Mouse (Mus musculus): ENCODE measurements around the gene Uimc1. TPM values are rescaled to one million over a fixed set of nuclear protein-coding genes. Genes with fewer than 3 reads are reported as not detected.
"Not testable (repeated sequence)": the region's sequence is repeated elsewhere in the genome, so short reads cannot be mapped to it uniquely, and the experiment has no call there.

Gene Uimc1
- 100 to 1,000 TPM in 1 of 3 experiments, 10 to 100 TPM in 2; 67.9 to 101 (median 96.7) TPM for polyA plus RNA-seq (2017; shearing (Covaris generic))

DNA sequence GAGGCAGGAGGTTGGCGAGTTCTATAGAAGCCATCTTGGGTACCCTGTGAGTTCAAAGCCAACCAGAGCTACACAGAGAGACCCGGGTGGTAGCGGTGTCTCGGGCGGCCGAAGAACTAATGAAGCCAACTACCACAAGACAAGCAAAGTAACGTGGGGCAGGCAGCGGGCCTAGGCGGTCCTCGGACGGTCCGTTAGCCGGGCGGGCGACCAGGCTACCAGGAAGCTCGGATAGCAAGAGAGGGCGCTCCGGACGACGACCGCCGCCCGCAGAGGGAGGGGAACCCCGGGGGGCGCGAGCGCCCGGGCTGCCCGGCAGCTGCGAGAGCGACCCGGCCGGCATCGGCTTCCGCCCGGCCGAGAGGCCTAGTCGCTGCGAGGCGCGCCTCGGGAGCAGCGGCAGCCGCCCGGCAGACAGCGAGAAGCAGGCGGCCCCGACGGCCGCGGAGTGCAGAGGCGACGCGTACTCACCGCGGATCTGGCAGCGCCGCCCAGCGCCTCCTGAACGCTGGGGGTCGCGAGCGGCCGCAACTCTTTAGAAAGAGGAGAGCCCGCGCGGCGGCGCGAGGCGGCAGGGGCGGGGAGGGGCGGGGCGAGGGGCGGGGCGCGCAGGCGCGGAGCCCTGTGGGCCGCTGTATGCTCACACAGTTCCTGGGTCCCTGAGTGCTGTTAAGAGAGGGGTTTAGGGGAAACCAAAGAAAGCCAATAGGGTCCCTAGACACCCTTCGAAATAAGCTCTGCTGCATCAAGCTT is at the start of gene Uimc1:
Uimc1 (minus strand) TSS at position 575 of the 753 bp plus-strand sequence.
- ATAC-seq = peak; percentile 69

DNA sequence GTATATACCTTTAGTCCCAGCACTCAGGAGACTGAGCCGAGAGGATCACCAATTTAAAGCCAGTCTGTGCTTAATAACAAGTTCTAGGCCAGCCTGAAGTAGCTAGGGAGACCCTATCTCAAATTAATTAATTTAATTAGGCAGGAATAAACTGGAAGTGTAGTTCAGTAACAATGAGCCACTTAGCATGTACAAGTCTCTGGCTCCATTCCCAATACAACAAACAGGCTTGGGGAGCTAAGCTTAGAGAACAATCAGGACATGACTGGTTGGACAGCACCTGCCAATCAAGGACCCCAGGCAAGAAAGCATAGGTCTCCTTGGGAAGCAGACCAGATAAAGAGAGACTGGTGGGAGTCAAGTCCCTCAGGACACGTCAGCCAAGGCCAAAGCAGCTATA is 40.2 kb upstream of the Uimc1 start:
- no peak for ATAC-seq

DNA sequence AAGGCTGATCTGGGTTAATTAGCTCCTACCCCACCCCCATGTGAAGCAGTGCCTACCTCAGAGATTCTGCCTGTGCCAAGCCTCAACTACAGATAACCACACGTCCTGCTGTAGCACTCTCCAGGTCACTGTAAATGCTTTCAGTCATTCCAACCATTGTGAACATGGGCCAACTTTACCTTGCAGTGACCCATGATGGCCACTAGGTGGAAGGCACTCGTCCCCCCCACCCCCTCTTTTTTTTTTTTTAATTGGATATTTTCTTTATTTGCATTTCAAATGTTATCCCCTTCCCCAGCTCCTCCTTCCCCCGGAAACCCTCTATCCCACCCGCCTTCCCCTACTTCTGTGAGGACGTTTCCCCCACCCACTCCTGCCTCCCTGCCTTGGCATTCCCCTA is 35.3 kb upstream of the Uimc1 start:
- ATAC-seq = no peak

DNA sequence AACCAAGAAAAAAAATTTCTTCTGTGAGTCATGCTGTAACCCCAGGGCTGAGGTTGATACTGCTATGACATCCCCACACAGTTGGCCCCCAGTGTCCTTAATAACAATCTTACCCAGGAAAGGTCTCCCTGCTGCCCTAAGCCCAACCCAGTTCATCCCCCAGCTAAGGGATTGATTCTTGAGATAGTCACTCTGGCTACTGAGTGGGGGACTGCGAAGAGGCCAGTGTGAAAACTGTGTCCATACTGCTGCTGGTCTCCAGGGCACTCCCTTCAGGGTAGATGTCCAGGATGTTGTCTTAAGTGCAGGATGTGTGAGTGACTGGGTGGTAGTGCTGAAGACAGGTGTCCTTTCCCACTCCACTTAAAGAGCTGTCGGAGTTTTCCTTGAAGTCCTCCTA is 33.3 kb upstream of the Uimc1 start, which contains the start of gene Gm17617:
Gm17617 (minus strand) TSS at position 101 of the 400 bp plus-strand sequence.
- ATAC-seq = no peak

DNA sequence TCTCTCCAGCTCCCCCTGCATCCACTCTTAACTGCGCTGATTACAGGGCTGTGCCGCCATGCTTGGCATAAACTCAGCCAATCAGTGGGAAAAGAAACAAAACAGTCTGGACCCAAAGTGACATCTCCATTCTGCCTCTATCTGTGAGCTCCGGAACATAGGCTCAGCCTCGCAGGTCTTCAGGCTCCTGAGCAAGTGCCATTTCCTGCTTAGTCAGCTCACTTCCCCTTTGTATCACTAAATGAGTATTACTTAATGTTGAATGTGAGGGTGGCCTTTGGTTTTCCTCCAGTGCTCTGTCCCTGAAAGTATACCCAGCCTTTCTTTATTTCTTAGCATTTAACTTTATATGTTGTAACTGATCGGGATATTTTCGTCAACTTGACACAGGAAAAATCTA is 24.8 kb upstream of the Uimc1 start:
- ATAC-seq = no peak

DNA sequence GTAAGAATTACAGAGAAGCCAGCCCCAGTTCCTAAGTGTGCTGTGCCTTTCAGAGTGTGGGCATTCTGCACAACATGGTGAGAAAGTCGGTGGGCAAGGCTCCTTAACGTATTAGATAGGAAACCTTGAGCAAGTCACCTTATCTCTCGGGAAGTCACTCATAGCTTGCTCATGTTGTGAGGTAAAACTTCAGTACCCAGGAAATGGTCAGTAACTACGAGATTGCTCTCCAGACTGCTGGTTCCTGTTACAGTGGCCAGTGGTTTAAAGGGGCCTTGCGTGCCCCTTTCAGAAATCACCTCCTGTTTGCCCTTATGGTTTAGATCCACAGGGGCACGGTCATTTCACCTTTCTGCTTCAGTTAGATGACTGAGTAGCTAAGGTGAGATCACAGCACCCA is 14.3 kb upstream of the Uimc1 start:
- no peak for ATAC-seq

DNA sequence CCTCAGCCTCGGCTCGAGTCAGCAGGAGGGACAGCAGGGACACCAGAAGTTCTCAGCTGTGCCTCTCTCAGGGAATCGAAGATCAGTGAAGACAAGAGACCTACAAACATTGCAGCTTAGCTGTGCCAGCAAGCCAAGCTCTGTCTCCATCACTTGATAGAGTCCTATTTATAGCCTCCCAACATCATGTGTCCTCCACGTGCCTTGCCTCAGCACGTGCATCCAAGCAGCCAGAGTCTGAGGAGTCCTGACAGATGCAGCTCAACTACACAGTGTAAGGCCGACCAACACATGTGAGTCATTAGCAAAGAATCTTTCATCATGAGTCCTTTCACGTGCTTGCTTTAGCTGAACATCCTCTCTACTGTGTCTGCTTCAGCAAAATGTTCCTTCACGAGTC is 7.6 kb upstream of the Uimc1 start:
- ATAC-seq = no peak

DNA sequence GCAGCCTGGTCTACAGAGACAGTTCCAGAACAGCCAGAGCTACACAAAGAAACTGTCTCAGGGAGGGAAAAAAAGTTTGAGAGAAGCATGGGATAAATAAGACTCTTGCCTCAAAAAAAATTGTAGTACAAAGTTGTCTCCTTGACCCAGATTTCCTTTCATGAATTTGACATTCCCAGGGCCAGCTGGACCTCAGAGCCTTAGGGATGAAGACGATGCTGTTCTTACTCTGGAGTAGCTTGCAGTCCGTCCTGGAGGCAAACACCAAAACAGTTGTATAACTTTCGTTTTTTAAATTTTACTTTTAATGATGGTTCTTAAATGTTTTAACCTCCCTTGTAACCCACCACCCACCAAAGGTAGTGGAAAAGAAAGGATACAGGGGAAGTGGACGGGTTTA is 7.0 kb upstream of the Uimc1 start:
- no peak for ATAC-seq

DNA sequence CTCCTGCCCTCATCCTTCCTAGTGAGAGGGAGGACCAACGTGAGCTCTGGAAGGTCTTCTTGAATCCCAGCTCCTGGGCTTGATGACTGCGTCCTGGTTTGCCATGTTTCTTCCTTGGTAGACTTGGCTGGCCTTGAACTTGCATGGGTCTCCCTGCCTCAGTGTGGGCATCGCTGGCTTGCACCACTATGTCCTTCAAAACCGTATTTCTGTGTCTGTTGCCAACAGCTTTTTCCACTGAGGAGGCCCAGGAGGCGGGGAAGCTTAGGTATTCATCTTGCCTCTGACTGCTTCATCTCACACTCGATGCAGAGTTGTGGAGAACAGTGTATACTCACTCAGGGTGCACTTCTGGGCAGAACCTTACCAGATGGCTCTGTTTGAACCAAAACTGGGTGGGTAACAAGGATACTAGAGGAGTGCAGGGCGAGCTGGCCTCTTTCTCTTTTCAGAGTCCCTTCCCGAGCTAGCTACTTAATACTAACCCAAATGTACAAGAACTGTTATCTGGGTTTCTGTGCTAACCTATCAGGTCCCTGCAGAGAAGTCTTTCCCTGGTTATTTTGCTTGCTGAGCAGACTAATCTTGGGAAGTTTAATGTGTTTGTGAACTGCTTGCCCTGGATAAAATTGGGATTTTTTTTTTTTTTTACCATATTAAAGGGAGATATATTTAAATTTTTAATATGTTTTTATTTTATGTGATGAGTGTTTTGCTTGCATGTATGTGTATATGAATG is 6.0 kb upstream of the Uimc1 start:
- ATAC-seq = no peak

DNA sequence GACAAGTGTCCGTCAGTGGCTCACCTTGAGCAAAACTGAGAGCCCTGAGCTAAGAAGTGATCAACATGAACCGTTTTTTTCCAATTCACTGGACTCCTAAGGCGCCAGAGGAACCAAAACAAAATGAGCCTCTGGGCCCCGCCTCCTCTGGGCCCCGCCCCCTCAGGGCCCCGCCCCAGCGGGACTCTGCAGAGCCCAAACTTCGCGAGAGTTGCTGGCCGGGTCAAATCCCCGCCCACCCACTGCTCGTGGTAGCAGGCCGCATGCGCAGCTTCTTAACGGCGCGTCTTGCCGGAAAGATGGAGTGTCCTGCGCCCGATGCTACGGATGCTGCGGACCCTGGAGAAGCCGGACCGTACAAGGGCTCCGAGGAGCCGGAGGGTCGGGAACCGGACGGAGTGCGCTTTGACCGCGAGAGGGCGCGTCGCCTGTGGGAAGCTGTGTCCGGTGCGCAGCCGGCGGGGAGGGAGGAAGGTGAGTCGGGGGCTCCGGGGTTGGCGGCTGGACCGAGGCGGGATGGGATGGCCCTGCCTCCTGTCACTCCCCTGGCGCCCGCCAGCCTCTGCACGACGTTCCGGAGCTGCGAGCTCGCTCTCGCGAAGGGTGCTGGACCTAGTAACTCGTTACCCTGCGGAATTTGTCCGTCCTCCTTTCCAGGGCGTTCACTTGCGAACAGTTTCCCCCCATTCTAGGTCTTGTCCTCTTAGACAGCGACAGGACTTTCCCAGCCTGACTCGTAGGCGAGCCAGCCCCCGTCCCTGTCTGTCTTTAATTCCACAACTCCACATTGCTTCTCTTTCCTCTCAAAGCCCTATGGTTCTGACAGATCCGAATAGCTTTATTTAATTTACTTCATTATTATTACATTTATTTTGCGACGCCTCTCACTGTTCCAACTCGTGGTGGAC is 5.2 kb upstream of the Uimc1 start, which contains the start of gene Zfp346:
Zfp346 (plus strand) TSS at position 267 of the 908 bp plus-strand sequence.
- peak; percentile 90 for ATAC-seq

DNA sequence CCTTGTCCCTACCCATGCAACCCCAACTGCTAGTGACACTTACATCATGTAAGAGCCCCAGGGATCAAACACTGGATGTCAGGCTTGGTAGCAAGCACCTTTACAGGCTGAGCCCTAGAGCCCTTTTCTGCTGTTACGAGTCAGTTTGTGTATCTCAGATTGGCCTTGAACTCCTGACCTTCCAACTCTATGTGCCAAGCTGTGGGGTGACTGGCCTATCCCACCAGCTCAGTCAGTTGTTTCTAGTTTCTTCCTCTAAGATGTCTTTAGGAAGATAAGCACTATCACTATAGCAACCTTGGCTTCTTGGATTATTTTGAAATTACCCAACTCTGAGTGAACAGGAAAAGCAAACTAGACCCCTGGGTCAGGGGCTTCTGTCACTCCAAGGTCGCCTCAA is 3.3 kb upstream of the Uimc1 start:
- no peak for ATAC-seq

DNA sequence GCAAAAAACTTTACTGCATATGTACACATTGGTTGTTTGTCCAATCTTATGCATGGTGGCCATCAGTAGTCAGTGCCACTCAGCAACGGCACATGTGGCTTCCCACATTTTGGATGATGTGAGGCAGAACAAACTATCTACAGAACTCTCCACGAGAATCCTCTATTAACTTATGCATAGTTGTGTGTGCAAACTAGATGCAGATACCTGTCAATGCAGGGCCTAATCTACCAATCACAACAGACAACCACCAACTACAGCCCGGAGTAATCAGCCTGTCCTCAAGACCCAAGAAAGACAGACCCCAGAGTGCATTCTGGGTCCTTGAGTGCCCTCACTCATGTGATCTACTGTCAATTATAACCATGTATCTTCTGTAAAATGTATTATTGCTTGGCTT is 2.3 kb upstream of the Uimc1 start:
- no peak for ATAC-seq

DNA sequence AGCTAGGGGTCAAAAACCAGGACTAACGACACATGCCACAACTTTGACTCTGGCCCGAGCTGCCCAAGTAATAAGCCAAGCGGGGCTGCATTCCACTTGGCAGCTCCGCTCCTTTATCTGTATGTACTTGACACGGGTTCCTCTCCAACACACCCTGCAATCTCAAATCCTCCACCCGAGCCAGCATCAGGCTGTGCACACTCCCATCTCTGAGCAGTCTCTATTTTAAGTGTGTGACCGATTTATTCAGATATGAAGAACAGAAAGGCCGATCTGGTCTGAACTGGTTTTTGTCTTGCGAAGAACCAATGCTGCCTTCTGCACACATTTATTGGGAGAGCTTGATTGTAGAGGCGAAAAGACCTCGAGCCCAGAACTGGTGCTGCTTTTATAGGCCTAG is 1.5 kb upstream of the Uimc1 start:
- no peak for ATAC-seq

DNA sequence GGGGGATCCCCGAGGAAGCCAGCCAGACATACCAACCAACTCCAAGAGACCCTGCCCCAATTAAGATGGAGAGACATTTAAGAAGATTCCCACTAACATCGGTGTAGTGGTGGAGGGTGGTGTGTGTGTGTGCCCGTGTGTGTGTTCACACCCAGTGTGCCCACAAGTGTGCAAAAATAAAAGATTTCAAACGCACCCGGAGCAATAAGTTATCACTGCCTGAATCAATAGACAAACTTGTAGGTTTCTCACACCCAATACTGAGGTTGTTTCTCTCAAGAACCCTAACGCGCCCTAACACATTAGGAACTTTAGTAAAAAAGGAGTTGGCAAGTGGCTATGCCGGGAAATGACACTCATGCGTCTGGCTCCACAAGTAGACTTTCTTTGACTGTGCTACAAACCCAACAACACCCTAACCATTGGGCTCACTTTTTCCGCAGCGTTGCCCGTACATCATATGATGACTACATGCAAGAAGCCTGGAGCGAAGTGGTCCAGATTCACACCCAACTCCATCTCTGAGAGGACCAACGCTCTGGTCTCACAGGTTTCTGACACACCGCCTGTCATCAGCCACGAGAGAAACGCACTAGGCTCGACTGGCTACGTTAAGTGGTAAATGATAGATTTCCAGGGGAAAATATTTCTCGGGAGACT is 904 bp downstream of the Uimc1 start:
- ATAC-seq = peak; percentile 62

DNA sequence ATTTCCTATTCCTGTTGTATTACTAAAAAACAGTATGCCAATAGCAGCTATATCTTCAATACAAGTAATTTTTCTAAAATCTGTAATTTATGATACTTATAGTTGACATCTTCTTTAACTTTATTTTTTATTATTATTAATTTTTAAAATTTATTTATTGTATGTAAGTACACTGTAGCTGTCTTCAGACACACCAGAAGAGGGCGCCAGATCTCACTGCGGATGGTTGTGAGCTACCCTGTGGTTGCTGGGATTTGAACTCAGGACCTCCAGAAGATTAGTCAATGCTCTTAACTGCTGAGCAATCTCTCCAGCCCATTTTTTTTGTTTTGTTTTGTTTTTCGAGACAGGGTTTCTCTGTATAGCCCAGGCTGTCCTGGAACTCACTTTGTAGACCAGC is 2.3 kb downstream of the Uimc1 start:
- ATAC-seq = not testable (repeated sequence)

DNA sequence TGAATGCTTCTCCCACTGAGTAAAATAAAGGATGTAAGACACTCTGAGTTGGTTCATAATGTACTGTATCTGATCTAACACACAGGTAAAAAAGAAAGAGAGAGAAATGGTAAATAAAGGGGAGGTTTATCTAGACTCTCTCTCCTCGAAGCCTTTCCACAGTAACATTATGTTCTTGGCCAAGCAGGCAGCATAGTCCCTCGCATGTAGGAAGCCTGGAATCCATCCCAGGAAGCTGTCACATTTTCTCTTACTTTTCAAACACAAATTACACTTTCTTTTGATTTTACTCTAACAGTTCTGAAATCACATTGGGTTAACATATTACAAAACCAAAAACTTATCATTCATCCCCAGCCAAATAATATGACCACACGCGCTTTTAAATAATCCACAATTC is 7.5 kb downstream of the Uimc1 start:
- no peak for ATAC-seq

DNA sequence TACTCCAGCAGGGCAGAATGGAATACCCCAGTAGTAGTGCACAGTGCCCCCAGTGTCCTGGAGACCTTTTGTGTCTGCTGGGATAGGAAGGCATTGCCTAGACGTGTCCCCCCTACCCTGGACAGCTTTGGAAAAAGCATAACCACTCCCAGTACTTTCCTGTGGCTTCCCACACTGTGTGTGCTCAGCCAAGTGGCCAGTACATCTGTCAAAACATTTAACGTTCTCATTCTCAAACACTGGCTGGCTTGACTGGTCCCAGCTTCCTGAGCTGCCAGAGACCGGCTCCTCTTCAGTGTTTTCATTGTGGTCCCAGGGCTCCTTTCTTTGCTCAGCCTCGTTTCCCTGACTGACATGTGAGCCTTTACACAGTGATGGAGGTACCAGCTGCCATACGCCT is 24.5 kb downstream of the Uimc1 start:
- ATAC-seq = no peak

DNA sequence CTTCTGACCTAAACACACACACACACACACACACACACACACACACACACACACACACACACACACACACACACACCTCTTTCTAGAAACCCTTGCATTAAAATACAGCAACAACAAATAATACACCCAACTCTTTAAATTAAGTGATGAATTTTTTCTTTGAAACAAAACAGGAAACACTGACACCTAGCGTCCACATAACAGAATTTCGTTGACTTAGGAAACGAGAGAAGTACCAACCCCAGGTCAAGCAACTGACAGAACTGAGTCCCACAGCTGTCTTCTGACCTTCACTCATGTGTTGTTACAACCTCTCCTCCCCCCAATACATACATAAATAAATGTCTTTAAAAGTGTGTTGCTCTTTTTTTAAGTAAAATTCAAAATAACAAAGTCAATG is 28.8 kb downstream of the Uimc1 start:
- ATAC-seq = no peak

DNA sequence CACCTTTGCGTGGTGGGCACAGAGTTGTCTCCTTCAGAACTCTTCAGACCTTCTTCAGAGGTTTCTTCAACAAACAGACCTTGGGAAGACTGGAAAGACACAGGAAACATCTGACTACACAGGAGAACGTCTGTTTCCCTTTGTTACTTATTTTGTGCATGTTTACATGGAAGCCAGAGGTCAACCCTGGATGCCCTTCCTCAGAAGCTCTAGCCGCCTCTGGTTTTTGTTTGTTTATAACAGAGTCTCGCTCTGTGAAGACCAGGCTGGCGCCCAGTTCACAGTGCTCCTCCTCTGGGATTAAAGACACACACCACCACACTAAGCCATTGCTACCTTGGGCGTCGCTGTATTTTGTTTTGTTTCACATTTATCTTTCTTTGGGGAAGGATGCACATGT is 30.4 kb downstream of the Uimc1 start:
- ATAC-seq = no peak

DNA sequence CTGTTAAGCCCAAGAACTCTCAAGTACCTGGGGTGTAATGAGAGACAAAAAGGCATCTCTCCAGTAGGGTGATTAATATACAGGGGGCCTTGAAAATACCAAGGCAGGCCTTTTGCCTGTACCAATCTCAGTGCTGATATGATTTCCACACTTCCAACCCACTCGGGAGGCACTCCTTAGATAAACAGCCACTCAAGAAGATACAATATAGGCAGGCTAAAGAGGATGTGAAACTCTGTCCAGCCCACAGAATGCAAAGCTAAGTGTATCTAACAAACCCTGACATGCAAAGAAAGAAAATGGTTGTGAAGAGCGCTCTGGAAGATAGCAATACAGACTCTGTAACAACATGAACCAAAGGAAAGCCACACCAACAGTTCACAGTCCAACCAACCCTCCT is 36.8 kb downstream of the Uimc1 start:
- no peak for ATAC-seq

DNA sequence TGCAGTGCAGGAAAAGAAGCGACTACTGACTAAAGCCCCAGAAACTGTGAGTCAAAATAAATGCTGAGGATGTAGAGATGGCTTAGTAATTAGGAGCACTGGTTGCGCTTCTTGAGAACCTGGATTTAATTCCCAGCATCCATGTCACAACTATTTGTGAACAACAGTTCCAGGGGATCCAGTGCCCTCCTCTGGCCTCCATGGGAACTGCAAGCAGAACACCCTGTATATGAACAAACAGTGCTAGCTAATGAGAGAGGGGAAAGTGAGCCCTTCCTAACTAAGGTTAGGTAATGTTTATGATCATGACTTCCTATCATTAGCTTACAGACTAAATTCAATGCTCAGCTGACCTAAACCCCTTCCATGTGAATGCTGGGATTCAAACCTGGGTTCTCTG is 42.1 kb downstream of the Uimc1 start:
- ATAC-seq = no peak

DNA sequence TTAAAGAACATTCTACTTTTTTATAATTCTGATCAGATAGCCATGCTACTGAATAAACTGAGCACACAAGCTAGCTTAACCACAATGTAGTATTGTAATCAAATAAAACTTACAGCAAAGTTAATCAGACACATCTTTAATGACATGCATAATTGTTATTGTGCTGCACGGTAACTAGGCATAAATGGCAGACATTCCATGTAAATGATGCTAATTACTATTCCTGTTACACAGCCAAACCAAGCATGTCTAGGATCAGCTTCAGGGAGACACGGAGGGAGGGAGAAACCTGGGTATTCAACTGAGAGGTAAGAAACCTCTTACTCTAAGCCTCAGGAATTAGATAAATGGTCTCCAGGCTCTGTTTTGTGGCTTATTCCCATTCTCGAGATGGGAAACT is 52.4 kb downstream of the Uimc1 start:
- ATAC-seq = no peak

DNA sequence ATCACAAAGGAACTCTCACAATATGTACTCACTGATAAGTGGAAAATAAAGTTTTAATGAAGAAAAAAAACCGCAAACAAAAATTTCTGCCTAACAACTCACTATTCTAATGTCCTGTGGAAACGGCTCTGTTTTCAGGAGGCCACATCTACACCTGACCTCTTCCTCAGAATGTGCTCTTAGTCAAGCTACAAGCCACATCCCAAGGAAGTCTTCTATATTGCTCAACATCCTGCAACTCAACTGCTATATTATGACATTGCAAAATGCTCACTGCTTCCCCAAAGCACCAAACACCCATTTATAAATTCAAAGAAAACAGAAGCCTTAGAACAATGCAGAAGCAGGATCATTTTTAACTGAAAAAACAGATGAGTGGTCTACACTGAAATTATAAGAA is 60.1 kb downstream of the Uimc1 start:
- no peak for ATAC-seq
